Mouse (Mus musculus) heart, postnatal 0 days (tissue): Measurements from ENCODE around the gene Usp7. TPM values are rescaled to one million over a fixed set of nuclear protein-coding genes. Genes with fewer than 3 reads are reported as not detected.

Source experiments
- ATAC-seq: fragments of 200-750 bp; cut with Nextera tagmentation; 2 replicates; pipeline ENCODE4 v1.8.0; 2017; ENCODE audit warnings: low read depth, moderate number of reproducible peaks, moderate library complexity; ENCODE audit not compliant: insufficient read depth
- DNase-seq: peaks from one replicate; pipeline ENCODE4 v3.0.0-alpha.2; 2016; ENCODE audit warnings: low spot score
- H3K27ac ChIP-seq: fragments of 300-500 bp; sonication (generic); 2 replicates; pipeline ENCODE4 v1.5.1; 2014; ENCODE audit warnings: low read depth, mild to moderate bottlenecking
- H3K27me3 ChIP-seq: fragments of 300-500 bp; sonication (generic); 2 replicates; pipeline ENCODE4 v1.6.1; 2014; ENCODE audit warnings: low read length, mixed read lengths; ENCODE audit not compliant: control insufficient read depth, insufficient read depth
- H3K36me3 ChIP-seq: fragments of 300-500 bp; sonication (generic); replicated peaks from 2 replicates; pipeline ENCODE4 v1.6.1; 2014; ENCODE audit warnings: low read length, mixed read lengths; ENCODE audit not compliant: control insufficient read depth, insufficient read depth
- H3K4me1 ChIP-seq: fragments of 300-500 bp; sonication (generic); 2 replicates; pipeline ENCODE4 v1.6.1; 2014; ENCODE audit warnings: antibody characterized with exemption; ENCODE audit not compliant: control insufficient read depth, insufficient read depth
- H3K4me2 ChIP-seq: fragments of 300-500 bp; sonication (generic); 2 replicates; pipeline ENCODE4 v1.6.1; 2014; ENCODE audit warnings: low read depth, mild to moderate bottlenecking, low read length, moderate library complexity
- H3K4me3 ChIP-seq: fragments of 300-500 bp; sonication (generic); 2 replicates; pipeline ENCODE4 v1.5.1; 2014; ENCODE audit warnings: low read depth, low read length
- H3K9ac ChIP-seq: fragments of 300-500 bp; sonication (generic); replicated peaks from 2 replicates; pipeline ENCODE4 v1.6.1; 2014; ENCODE audit warnings: low read depth, low read length, mixed read lengths
- H3K9me3 ChIP-seq: fragments of 300-500 bp; sonication (generic); replicated peaks from 2 replicates; pipeline ENCODE4 v1.6.1; 2016; ENCODE audit warnings: low read length; ENCODE audit not compliant: control insufficient read depth
- CTCF ChIP-seq: IDR thresholded peaks from 2 replicates; pipeline ENCODE4 v1.5.1; 2016; ENCODE audit warnings: antibody characterized with exemption, control low read depth, low read depth
- EP300 ChIP-seq: IDR thresholded peaks from 2 replicates; pipeline ENCODE4 v1.6.1; 2016; ENCODE audit warnings: antibody characterized with exemption, low read depth
- WGBS: fragments of 180-500 bp; shearing (Covaris S2); extraction: QIAGEN DNeasy Blood & Tissue Kit; methylation state at CpG from one replicate; pipeline ENCODE4 v1.1.7; 2014; 5-methylcytosine and 5-hydroxymethylcytosine counted together
- polyA plus RNA-seq: library from polyadenylated mRNA; unstranded; fragments of >200 nt; fragmentation: Nextera tagmentation; extraction: Ambion mirVana; gene quantifications from 2 replicates; pipeline ENCODE4 v1.2.1, GENCODE M21; 2015
- total RNA-seq: library from RNA; depleted of rRNA; stranded (reverse); fragments of >200 nt; gene quantifications from 2 replicates; pipeline ENCODE4 v1.2.3, GENCODE M21; 2014; ENCODE audit warnings: low replicate concordance

The Usp7 gene
- total and polyA plus RNA-seq, 2 experiments from 2014 or later: 10.0 to 33.4 TPM

DNA sequence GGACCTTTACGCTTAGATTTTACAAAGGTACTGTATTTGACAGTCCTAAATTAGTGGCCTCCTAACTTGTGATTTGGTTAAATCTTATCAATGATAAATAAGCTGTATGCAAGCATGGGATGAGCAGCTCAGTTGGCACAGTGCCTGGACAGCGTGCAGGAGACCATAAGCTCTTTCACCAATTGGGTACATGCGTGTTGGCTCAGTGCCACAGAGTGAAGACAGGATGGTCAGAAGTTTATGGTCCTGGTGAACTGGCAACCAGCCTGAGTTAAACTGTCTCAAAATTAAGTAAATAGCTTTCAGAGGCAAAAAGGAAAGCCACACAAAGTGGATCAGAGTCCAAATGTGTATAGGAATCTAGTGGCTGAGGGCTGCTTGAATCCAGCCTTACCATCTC, 91.5 kb downstream of the Usp7 start:
- H3K36me3 ChIP-seq: peaks cover 96% of the 10 kb centered on the region
- ATAC-seq (no peak), DNase-seq (no peak)
- no peak overlapping the region for H3K27ac ChIP-seq
- no peak overlapping the region for H3K4me2 ChIP-seq
- H3K27me3 ChIP-seq: no peaks in the 10 kb centered on the region
- TF ChIP-seq CTCF (no peak), EP300 (no peak)
- H3K9ac ChIP-seq: no peak overlapping the region
- 77% methylated on average over 3 of the region's 3 CpGs for WGBS
- no peak overlapping the region for H3K4me3 ChIP-seq
- H3K4me1 ChIP-seq: no peaks in the 10 kb centered on the region
- no peaks in the 10 kb centered on the region for H3K9me3 ChIP-seq

GRCm38 (mm10) chr16:8699556-8699955, 92.6 kb downstream of the Usp7 start:
- Histone ChIP-seq H3K4me2 (no peak overlapping the region), H3K4me3 (no peak overlapping the region), H3K9ac (no peak overlapping the region), H3K27me3 (no peaks in the 10 kb centered on the region), H3K4me1 (no peaks in the 10 kb centered on the region), H3K27ac (no peak overlapping the region), H3K9me3 (no peaks in the 10 kb centered on the region), H3K36me3 (peaks cover 97% of the 10 kb centered on the region)
- DNase-seq (no peak), ATAC-seq (no peak)
- 81% methylated on average over 8 of the region's 8 CpGs for WGBS
- TF ChIP-seq CTCF: no peak
- TF ChIP-seq EP300: no peak

DNA sequence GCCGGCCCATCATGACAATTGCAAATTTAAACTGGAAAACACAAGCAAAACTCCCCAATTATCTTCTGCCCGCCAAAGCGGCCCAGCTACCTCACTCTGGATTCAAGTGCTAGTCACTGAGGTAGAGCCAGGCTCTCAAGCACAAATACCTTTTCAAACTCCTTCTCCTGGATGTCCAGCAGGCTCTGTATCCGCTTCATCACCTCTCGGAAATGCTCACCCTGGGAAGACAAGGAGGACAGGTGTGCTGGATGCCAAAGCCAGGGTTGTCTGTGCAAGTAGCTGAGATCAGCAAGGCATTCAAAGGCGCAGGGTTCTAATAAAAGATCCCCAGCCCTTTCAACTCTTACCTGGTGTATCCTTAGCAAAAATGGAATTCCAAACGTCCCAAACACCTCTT, 100.9 kb downstream of the Usp7 start:
- no peaks in the 10 kb centered on the region for H3K9me3 ChIP-seq
- no peak overlapping the region for H3K9ac ChIP-seq
- no peak overlapping the region for H3K4me3 ChIP-seq
- H3K4me1 ChIP-seq: no peaks in the 10 kb centered on the region
- TF ChIP-seq EP300 (no peak), CTCF (no peak)
- DNase-seq: no peak
- no peak for ATAC-seq
- 94% methylated on average over 7 of the region's 7 CpGs for WGBS
- H3K27me3 ChIP-seq: no peaks in the 10 kb centered on the region
- H3K27ac ChIP-seq: no peak overlapping the region
- H3K36me3 ChIP-seq: peaks cover 70% of the 10 kb centered on the region
- H3K4me2 ChIP-seq: no peak overlapping the region

GRCm38 (mm10) chr16:8689979-8690656, 102.0 kb downstream of the Usp7 start:
- DNase-seq (no peak), ATAC-seq (no peak)
- no peaks in the 10 kb centered on the region for H3K9me3 ChIP-seq
- no peak overlapping the region for H3K4me2 ChIP-seq
- no peak overlapping the region for H3K27ac ChIP-seq
- no peak overlapping the region for H3K4me3 ChIP-seq
- H3K36me3 ChIP-seq: peaks cover 60% of the 10 kb centered on the region
- no peak overlapping the region for H3K9ac ChIP-seq
- WGBS: 74% methylated on average over 11 of the region's 11 CpGs
- no peaks in the 10 kb centered on the region for H3K4me1 ChIP-seq
- H3K27me3 ChIP-seq: no peaks in the 10 kb centered on the region
- TF ChIP-seq CTCF: no peak
- no peak for TF ChIP-seq EP300

DNA sequence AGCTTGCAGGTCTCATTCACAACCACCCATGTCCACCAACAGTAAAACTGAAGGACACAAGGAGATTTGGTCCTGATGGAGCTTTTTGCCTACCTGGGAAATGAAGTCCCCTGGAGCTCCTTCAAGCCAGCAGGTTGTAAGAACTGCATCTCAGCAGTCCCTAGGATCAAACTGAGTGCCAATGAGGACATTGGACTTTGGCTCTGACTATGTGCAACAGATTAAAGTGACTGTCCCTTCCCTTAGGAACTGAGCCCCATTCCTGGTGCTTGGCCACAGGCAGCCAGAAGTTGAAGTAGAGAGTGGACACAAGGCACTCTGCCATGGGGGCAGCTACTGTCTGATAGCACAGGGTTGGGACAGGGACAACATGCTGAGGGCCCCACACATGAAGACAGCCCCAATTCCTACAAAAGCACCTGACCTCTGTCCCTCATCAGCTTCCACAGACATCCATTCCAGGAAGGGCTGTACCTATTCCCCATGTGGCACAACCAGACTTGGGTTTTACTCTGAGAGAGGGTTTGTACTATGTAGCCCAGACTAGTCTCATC, 104.5 kb downstream of the Usp7 start:
- H3K9ac ChIP-seq: no peak overlapping the region
- H3K36me3 ChIP-seq: peaks cover 37% of the 10 kb centered on the region
- no peaks in the 10 kb centered on the region for H3K4me1 ChIP-seq
- H3K27ac ChIP-seq: no peak overlapping the region
- H3K4me2 ChIP-seq: no peak overlapping the region
- DNase-seq: no peak
- TF ChIP-seq CTCF (no peak), EP300 (no peak)
- no peak overlapping the region for H3K4me3 ChIP-seq
- H3K27me3 ChIP-seq: no peaks in the 10 kb centered on the region
- ATAC-seq: no peak
- H3K9me3 ChIP-seq: no peaks in the 10 kb centered on the region
